Mouse (Mus musculus): ENCODE results near the gene Il17f. TPM values are rescaled to one million over a fixed set of nuclear protein-coding genes. Genes with fewer than 3 reads are reported as not detected.
A peak's percentile ranks its signal among the peaks of the same experiment; 100 is the strongest.

The Il17f gene
- polyA plus RNA-seq, 1 experiment from 2014 or later, result not detected

GRCm38 (mm10) chr1:20766526-20766925 is 23.9 kb downstream of the Il17f start:
- WGBS, result 71% methylated on average over 6 of the region's 6 CpGs
- TF ChIP-seq CTCF (IDR thresholded peaks at IDR 0.05) (no peak), EP300 (IDR thresholded peaks at IDR 0.05) (no peak)
- ATAC-seq (no peak), DNase-seq (ENCODE audit: low spot score) (no peak)
- H3K36me3 ChIP-seq (ENCODE audit: insufficient read depth, low read length), result no peaks in the 10 kb centered on the region
- H3K4me2 ChIP-seq (replicated peaks; ENCODE audit: low read depth, low read length), result no peak overlapping the region
- no peak overlapping the region for H3K4me3 ChIP-seq (ENCODE audit: low read depth, low read length)
- no peaks in the 10 kb centered on the region for H3K27me3 ChIP-seq (replicated peaks; ENCODE audit: insufficient read depth, low read length)
- H3K9me3 ChIP-seq (ENCODE audit: low read length), result no peaks in the 10 kb centered on the region
- no peak overlapping the region for H3K27ac ChIP-seq (ENCODE audit: low read length)
- no peaks in the 10 kb centered on the region for H3K4me1 ChIP-seq (ENCODE audit: insufficient read depth, low read depth, low read length)
- H3K9ac ChIP-seq (replicated peaks; ENCODE audit: low read depth), result no peak overlapping the region

- H3K4me2 ChIP-seq (replicated peaks; ENCODE audit: low read depth, low read length), result no peak overlapping the region
- ATAC-seq (no peak), DNase-seq (ENCODE audit: low spot score) (no peak)
- H3K36me3 ChIP-seq (ENCODE audit: insufficient read depth, low read length), result no peaks in the 10 kb centered on the region
- TF ChIP-seq EP300 (IDR thresholded peaks at IDR 0.05), result no peak
- no peaks in the 10 kb centered on the region for H3K4me1 ChIP-seq (ENCODE audit: insufficient read depth, low read depth, low read length)
- H3K9ac ChIP-seq (replicated peaks; ENCODE audit: low read depth), result no peak overlapping the region
- no peaks in the 10 kb centered on the region for H3K9me3 ChIP-seq (ENCODE audit: low read length)
- no peak overlapping the region for H3K27ac ChIP-seq (ENCODE audit: low read length)
- no peak overlapping the region for H3K4me3 ChIP-seq (ENCODE audit: low read depth, low read length)
- no peaks in the 10 kb centered on the region for H3K27me3 ChIP-seq (replicated peaks; ENCODE audit: insufficient read depth, low read length)
- 74% methylated on average over 4 of the region's 4 CpGs for WGBS
These were observed 29.0 kb downstream of the Il17f start for GRCm38 (mm10) chr1:20761411-20761810.

GRCm38 (mm10) chr1:20760331-20760730 is 30.1 kb downstream of the Il17f start:
- Histone ChIP-seq H3K4me3 (ENCODE audit: low read depth, low read length) (no peak overlapping the region), H3K36me3 (ENCODE audit: insufficient read depth, low read length) (no peaks in the 10 kb centered on the region), H3K4me2 (replicated peaks; ENCODE audit: low read depth, low read length) (no peak overlapping the region), H3K27me3 (replicated peaks; ENCODE audit: insufficient read depth, low read length) (no peaks in the 10 kb centered on the region), H3K4me1 (ENCODE audit: insufficient read depth, low read depth, low read length) (no peaks in the 10 kb centered on the region), H3K9me3 (ENCODE audit: low read length) (no peaks in the 10 kb centered on the region), H3K27ac (ENCODE audit: low read length) (no peak overlapping the region), H3K9ac (replicated peaks; ENCODE audit: low read depth) (no peak overlapping the region)
- no peak for DNase-seq (ENCODE audit: low spot score)
- TF ChIP-seq CTCF (IDR thresholded peaks at IDR 0.05) (no peak), EP300 (IDR thresholded peaks at IDR 0.05) (no peak)
- no peak for ATAC-seq
- WGBS, result 69% methylated on average over 5 of the region's 5 CpGs

- DNase-seq (ENCODE audit: low spot score) (no peak), ATAC-seq (peak; percentile 17; the same call in 1 of the 2 replicates)
- Histone ChIP-seq H3K27ac (ENCODE audit: low read length) (no peak overlapping the region), H3K4me3 (ENCODE audit: low read depth, low read length) (no peak overlapping the region), H3K4me1 (ENCODE audit: insufficient read depth, low read depth, low read length) (no peaks in the 10 kb centered on the region), H3K36me3 (ENCODE audit: insufficient read depth, low read length) (no peaks in the 10 kb centered on the region), H3K4me2 (replicated peaks; ENCODE audit: low read depth, low read length) (no peak overlapping the region), H3K27me3 (replicated peaks; ENCODE audit: insufficient read depth, low read length) (no peaks in the 10 kb centered on the region), H3K9ac (replicated peaks; ENCODE audit: low read depth) (no peak overlapping the region), H3K9me3 (ENCODE audit: low read length) (no peaks in the 10 kb centered on the region)
- TF ChIP-seq CTCF (IDR thresholded peaks at IDR 0.05), result no peak
- TF ChIP-seq EP300 (IDR thresholded peaks at IDR 0.05), result no peak
- 64% methylated on average over 10 of the region's 10 CpGs for WGBS
These were observed 30.6 kb downstream of the Il17f start for GRCm38 (mm10) chr1:20759799-20760198.

- Histone ChIP-seq H3K9ac (replicated peaks; ENCODE audit: low read depth) (no peak overlapping the region), H3K36me3 (ENCODE audit: insufficient read depth, low read length) (no peaks in the 10 kb centered on the region), H3K4me1 (ENCODE audit: insufficient read depth, low read depth, low read length) (no peaks in the 10 kb centered on the region), H3K4me2 (replicated peaks; ENCODE audit: low read depth, low read length) (no peak overlapping the region), H3K27me3 (replicated peaks; ENCODE audit: insufficient read depth, low read length) (no peaks in the 10 kb centered on the region), H3K27ac (ENCODE audit: low read length) (no peak overlapping the region), H3K9me3 (ENCODE audit: low read length) (no peaks in the 10 kb centered on the region), H3K4me3 (ENCODE audit: low read depth, low read length) (no peak overlapping the region)
- no peak for DNase-seq (ENCODE audit: low spot score)
- TF ChIP-seq EP300 (IDR thresholded peaks at IDR 0.05), result no peak
- no peak for TF ChIP-seq CTCF (IDR thresholded peaks at IDR 0.05)
- WGBS, result 75% methylated on average over 3 of the region's 3 CpGs
- ATAC-seq, result no peak
These were observed 32.8 kb downstream of the Il17f start for GRCm38 (mm10) chr1:20757586-20757985.

GRCm38 (mm10) chr1:20754439-20754838 is 36.0 kb downstream of the Il17f start:
- Histone ChIP-seq H3K36me3 (ENCODE audit: insufficient read depth, low read length) (no peaks in the 10 kb centered on the region), H3K9me3 (ENCODE audit: low read length) (no peaks in the 10 kb centered on the region), H3K9ac (replicated peaks; ENCODE audit: low read depth) (no peak overlapping the region), H3K27me3 (replicated peaks; ENCODE audit: insufficient read depth, low read length) (no peaks in the 10 kb centered on the region), H3K27ac (ENCODE audit: low read length) (no peak overlapping the region), H3K4me1 (ENCODE audit: insufficient read depth, low read depth, low read length) (no peaks in the 10 kb centered on the region), H3K4me3 (ENCODE audit: low read depth, low read length) (no peak overlapping the region), H3K4me2 (replicated peaks; ENCODE audit: low read depth, low read length) (no peak overlapping the region)
- ATAC-seq (no peak), DNase-seq (ENCODE audit: low spot score) (no peak)
- WGBS, result 74% methylated on average over 10 of the region's 10 CpGs
- TF ChIP-seq EP300 (IDR thresholded peaks at IDR 0.05) (no peak), CTCF (IDR thresholded peaks at IDR 0.05) (no peak)

GRCm38 (mm10) chr1:20740496-20740998 is 49.9 kb downstream of the Il17f start:
- H3K4me1 ChIP-seq (ENCODE audit: insufficient read depth, low read depth, low read length), result no peaks in the 10 kb centered on the region
- H3K4me3 ChIP-seq (ENCODE audit: low read depth, low read length), result no peak overlapping the region
- H3K9me3 ChIP-seq (ENCODE audit: low read length), result no peaks in the 10 kb centered on the region
- no peak for DNase-seq (ENCODE audit: low spot score)
- 36% methylated on average over 3 of the region's 3 CpGs for WGBS
- no peak for TF ChIP-seq CTCF (IDR thresholded peaks at IDR 0.05)
- no peak for TF ChIP-seq EP300 (IDR thresholded peaks at IDR 0.05)
- no peak overlapping the region for H3K27ac ChIP-seq (ENCODE audit: low read length)
- H3K4me2 ChIP-seq (replicated peaks; ENCODE audit: low read depth, low read length), result no peak overlapping the region
- H3K27me3 ChIP-seq (replicated peaks; ENCODE audit: insufficient read depth, low read length), result no peaks in the 10 kb centered on the region
- H3K9ac ChIP-seq (replicated peaks; ENCODE audit: low read depth), result no peak overlapping the region
- no peaks in the 10 kb centered on the region for H3K36me3 ChIP-seq (ENCODE audit: insufficient read depth, low read length)
- ATAC-seq, result no peak

All from lung, postnatal 0 days (tissue).